Mouse (Mus musculus) embryonic facial prominence, embryonic 11.5 days (tissue): ENCODE data around the gene Tdpoz4. TPM values are rescaled to one million over a fixed set of nuclear protein-coding genes. Genes with fewer than 3 reads are reported as not detected.
"Not testable (repeated sequence)": the region's sequence is repeated elsewhere in the genome, so short reads cannot be mapped to it uniquely, and the experiment has no call there.

Source experiments
- ATAC-seq: fragments of 200-750 bp; cut with Nextera tagmentation; replicated peaks from 2 replicates; pipeline ENCODE4 v1.8.0; 2017; ENCODE audit warnings: low read depth; ENCODE audit not compliant: insufficient number of reproducible peaks, low FRiP score, low TSS enrichment
- DNase-seq: peaks from one replicate; pipeline ENCODE4 v3.0.0-alpha.2; 2015; ENCODE audit warnings: low spot score
- H3K27ac ChIP-seq: fragments of 300-500 bp; sonication (generic); replicated peaks from 2 replicates; pipeline ENCODE4 v1.5.1; 2014; ENCODE audit warnings: mild to moderate bottlenecking, low read depth, low read length, control low read depth
- H3K27me3 ChIP-seq: fragments of 300-500 bp; sonication (generic); 2 replicates; pipeline ENCODE4 v1.6.1; 2014; ENCODE audit warnings: mild to moderate bottlenecking, low read length, moderate library complexity, mixed read lengths; ENCODE audit not compliant: control insufficient read depth, insufficient read depth
- H3K36me3 ChIP-seq: fragments of 300-500 bp; sonication (generic); replicated peaks from 2 replicates; pipeline ENCODE4 v1.6.1; 2014; ENCODE audit warnings: low read depth, mild to moderate bottlenecking, low read length, moderate library complexity, mixed read lengths; ENCODE audit not compliant: control insufficient read depth, insufficient read depth
- H3K4me1 ChIP-seq: fragments of 300-500 bp; sonication (generic); 2 replicates; pipeline ENCODE4 v1.6.1; 2014; ENCODE audit warnings: low read length, mixed read lengths; ENCODE audit not compliant: control insufficient read depth, insufficient read depth
- H3K4me2 ChIP-seq: fragments of 300-500 bp; sonication (generic); 2 replicates; pipeline ENCODE4 v1.6.1; 2014; ENCODE audit warnings: low read depth, mild to moderate bottlenecking, control low read depth, low read length, moderate library complexity
- H3K4me3 ChIP-seq: fragments of 300-500 bp; sonication (generic); 2 replicates; pipeline ENCODE4 v1.5.1; 2014; ENCODE audit warnings: low read depth, low read length, control low read depth
- H3K9ac ChIP-seq: fragments of 300-500 bp; sonication (generic); replicated peaks from 2 replicates; pipeline ENCODE4 v1.6.1; 2014; ENCODE audit warnings: mild to moderate bottlenecking, control low read depth, low read length
- H3K9me3 ChIP-seq: fragments of 300-500 bp; sonication (generic); replicated peaks from 2 replicates; pipeline ENCODE4 v1.6.1; 2016; ENCODE audit warnings: mild to moderate bottlenecking, low read length, inconsistent platforms, mixed read lengths; ENCODE audit not compliant: control insufficient read depth
- WGBS: fragments of 180-500 bp; shearing (Covaris S2); extraction: QIAGEN DNeasy Blood & Tissue Kit; methylation state at CpG from one replicate; pipeline ENCODE4 v1.1.7; 2014; 5-methylcytosine and 5-hydroxymethylcytosine counted together
- polyA plus RNA-seq: library from polyadenylated mRNA; unstranded; fragments of >200 nt; fragmentation: Nextera tagmentation; extraction: Ambion mirVana; gene quantifications from 2 replicates; pipeline ENCODE4 v1.2.1, GENCODE M21; 2014

The Tdpoz4 gene
- polyA plus RNA-seq, result not detected in 2 replicates

DNA sequence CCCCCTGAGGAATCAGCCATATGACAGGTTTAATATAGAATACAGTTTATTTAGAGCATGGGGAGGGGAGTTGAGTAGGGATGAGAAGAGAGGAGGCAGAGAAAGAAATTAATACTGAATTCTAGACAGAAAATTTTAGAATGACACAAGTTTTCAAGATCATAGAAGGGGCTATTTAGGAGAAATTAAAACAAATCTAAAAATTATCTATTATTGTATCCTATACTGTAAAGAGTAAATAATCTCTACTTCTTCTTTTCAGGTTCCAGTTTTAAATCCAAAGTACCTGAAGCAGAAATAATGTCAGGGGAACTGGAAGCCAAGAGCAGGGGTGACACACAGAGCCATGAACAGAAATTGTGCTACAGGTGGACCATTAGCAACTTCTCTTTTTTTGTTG, at the start of gene Tdpoz4:
Gene Tdpoz4, plus strand, starts transcription at position 301 of the 400 bp plus-strand sequence.
- not testable (repeated sequence) for H3K36me3 ChIP-seq, ATAC-seq, H3K27me3 ChIP-seq, DNase-seq, H3K27ac ChIP-seq, H3K4me3 ChIP-seq, H3K4me1 ChIP-seq, H3K9ac ChIP-seq, H3K4me2 ChIP-seq, H3K9me3 ChIP-seq

DNA sequence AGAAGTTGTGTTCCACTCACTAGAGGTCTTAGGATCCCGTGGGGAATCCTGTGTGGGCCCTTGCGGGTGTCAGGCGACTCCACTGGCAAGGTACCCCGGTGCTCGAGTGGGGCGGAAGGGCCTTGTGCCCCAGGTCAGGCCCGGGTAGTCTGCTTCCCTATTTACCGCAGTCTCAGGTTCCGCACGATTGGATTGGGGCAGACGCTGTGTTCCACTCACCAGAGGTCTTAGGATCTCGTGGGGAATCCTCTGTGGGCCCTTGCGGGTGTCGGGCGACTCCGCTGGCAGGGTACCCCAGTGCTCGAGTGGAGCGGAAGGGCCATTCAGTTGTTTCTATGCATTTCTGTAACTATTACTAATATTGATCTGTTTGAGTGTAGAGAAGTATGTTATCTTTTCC, 42.2 kb upstream of the Tdpoz4 start:
- not testable (repeated sequence) for ATAC-seq, DNase-seq, H3K9me3 ChIP-seq, H3K27ac ChIP-seq, H3K4me1 ChIP-seq, H3K27me3 ChIP-seq, H3K4me2 ChIP-seq, H3K4me3 ChIP-seq, H3K9ac ChIP-seq, H3K36me3 ChIP-seq
- 95% methylated on average over 18 of the region's 18 CpGs for WGBS

DNA sequence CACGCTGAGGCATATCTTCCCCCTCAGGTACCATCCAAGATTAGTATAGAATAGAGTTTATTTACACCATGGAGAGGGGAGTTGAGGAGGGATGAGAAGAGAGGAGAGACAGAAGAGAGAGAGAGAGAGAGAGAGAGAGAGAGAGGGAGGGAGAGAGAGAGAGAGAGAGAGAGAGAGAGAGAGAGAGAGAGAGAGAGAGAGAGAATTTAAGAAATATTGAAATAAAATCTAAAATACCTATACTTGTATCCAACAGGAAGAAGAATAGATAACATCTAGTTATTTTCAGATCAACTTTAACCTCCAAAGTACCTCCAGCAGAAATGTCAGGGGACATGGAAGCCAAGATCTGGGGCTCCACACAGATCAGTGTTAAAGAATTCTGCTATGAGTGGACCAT, 23.5 kb upstream of the Tdpoz4 start, which contains the start of gene Gm5773:
Gene Gm5773, plus strand, starts transcription at position 301 of the 400 bp plus-strand sequence.
- not testable (repeated sequence) for H3K27ac ChIP-seq, ATAC-seq, H3K27me3 ChIP-seq, H3K4me3 ChIP-seq, H3K4me1 ChIP-seq, DNase-seq, H3K4me2 ChIP-seq, H3K9me3 ChIP-seq, H3K36me3 ChIP-seq, H3K9ac ChIP-seq
- 95% methylated on average over 1 of the region's 1 CpGs for WGBS

DNA sequence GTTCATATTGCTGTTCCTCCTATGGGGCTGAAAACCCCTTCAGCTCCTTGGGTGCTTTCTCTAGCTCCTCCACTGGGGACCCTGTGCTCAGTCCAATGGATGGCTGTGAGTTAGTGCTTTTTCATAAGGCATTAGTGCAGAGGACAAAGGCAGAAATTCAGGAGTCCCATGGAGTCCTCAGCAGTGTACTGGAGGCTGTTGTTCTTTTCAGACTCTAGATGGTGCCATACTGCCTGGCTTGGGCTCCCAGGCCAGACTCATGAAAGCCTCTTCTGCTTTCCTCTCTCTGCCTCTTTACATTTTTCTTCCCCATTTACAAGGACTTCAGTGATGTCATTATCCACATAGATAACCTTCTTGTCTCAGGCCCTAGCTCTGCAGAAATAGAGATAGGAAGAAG, 17.1 kb downstream of the Tdpoz4 start:
- H3K4me3 ChIP-seq, H3K9me3 ChIP-seq, H3K27me3 ChIP-seq, H3K27ac ChIP-seq, H3K36me3 ChIP-seq, H3K4me2 ChIP-seq, H3K4me1 ChIP-seq, DNase-seq, ATAC-seq, H3K9ac ChIP-seq: not testable (repeated sequence)

DNA sequence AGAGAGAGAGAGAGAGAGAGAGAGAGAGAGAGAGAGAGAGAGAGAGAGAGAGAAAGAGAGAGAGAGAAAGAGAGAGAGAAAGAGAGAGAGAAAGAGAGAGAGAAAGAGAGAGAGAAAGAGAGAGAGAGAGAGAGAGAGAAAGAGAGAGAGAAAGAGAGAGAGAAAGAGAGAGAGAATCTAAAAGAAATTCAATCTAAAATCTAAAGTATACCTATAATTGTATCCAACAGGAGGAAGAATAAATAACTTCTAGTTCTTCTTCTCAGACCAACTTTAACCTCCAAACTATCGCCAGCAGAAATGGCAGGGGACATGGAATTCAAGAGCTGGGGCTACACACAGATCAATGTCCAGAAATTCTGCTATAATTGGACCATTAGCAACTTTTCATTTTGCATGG, 29.5 kb downstream of the Tdpoz4 start, which contains the start of gene Tdpoz3:
Gene Tdpoz3, plus strand, starts transcription at position 301 of the 400 bp plus-strand sequence.
- not testable (repeated sequence) for H3K27ac ChIP-seq, H3K4me1 ChIP-seq, H3K36me3 ChIP-seq, H3K9ac ChIP-seq, H3K27me3 ChIP-seq, H3K4me2 ChIP-seq, DNase-seq, ATAC-seq, H3K4me3 ChIP-seq, H3K9me3 ChIP-seq
- 76% methylated on average over 1 of the region's 1 CpGs for WGBS

Other genes starting within 250 kb of the Tdpoz4 start
- gene S100a10, start 241.3 kb upstream of the Tdpoz4 start, polyA plus RNA-seq, result 224 and 236 TPM in 2 replicates
- not detected in 2 replicates for gene Tdpoz2, start 143.7 kb upstream of the Tdpoz4 start, polyA plus RNA-seq
- not detected in 2 replicates for gene Tdpoz1, start 120.1 kb upstream of the Tdpoz4 start, polyA plus RNA-seq
- gene Gm37596, start 103.3 kb upstream of the Tdpoz4 start, polyA plus RNA-seq, result not detected in 2 replicates
- not detected in 2 replicates for gene Gm5773, start 23.4 kb upstream of the Tdpoz4 start, polyA plus RNA-seq
- not detected in 2 replicates for gene Tdpoz3, start 29.6 kb downstream of the Tdpoz4 start, polyA plus RNA-seq
- not detected in 2 replicates for gene Gm9117, start 147.1 kb downstream of the Tdpoz4 start, polyA plus RNA-seq
- not detected in 2 replicates for gene Tdpoz5, start 164.9 kb downstream of the Tdpoz4 start, polyA plus RNA-seq